Mouse (Mus musculus): ENCODE measurements around the gene Adamtsl1. TPM values are rescaled to one million over a fixed set of nuclear protein-coding genes. Genes with fewer than 3 reads are reported as not detected.

The Adamtsl1 gene
- polyA plus RNA-seq, 1 experiment, result 6.3 TPM

GRCm38 (mm10) chr4:86385121-86385520 is 871.1 kb downstream of the Adamtsl1 start:
- DNase-seq (ENCODE audit: low read depth), result no peak
- no peak for TF ChIP-seq POLR2A (IDR thresholded peaks at IDR 0.05; ENCODE audit: borderline replicate concordance, extremely low read depth, insufficient read depth, insufficient read length, poor library complexity, severe bottlenecking)
- TF ChIP-seq CTCF (IDR thresholded peaks at IDR 0.05; ENCODE audit: borderline replicate concordance, extremely low read depth, insufficient read depth, insufficient read length), result no peak

DNA sequence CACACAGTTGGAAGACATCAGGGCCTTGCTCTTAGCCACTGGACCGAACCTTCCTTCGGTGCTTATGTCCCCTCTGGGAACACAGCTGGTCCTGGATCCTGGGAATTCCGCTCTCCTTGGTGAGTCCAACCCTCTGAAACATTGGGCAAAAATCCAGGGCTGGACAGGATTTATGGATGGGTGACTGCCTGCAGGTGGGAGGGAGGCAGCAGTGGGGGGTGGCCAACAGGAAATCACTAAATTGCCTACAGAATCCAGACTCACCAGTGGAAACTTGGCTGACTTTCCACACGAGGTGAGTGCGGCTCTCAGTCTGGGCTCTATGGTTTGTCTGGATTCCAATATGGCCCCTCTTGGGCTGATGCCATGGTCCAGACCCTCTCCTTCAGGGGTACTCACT is 874.5 kb downstream of the Adamtsl1 start:
- DNase-seq (ENCODE audit: low read depth), result no peak

GRCm38 (mm10) chr4:86391176-86391575 is 877.2 kb downstream of the Adamtsl1 start:
- DNase-seq (ENCODE audit: low read depth), result no peak
- TF ChIP-seq POLR2A (IDR thresholded peaks at IDR 0.05; ENCODE audit: borderline replicate concordance, extremely low read depth, insufficient read depth, insufficient read length, poor library complexity, severe bottlenecking) (no peak), CTCF (IDR thresholded peaks at IDR 0.05; ENCODE audit: borderline replicate concordance, extremely low read depth, insufficient read depth, insufficient read length) (no peak)

More for the DNA sequence above, 874.5 kb downstream of the Adamtsl1 start:
- TF ChIP-seq CTCF (IDR thresholded peaks at IDR 0.05; ENCODE audit: borderline replicate concordance, extremely low read depth, insufficient read depth, insufficient read length), result no peak
- TF ChIP-seq POLR2A (IDR thresholded peaks at IDR 0.05; ENCODE audit: borderline replicate concordance, extremely low read depth, insufficient read depth, insufficient read length, poor library complexity, severe bottlenecking), result no peak

DNA sequence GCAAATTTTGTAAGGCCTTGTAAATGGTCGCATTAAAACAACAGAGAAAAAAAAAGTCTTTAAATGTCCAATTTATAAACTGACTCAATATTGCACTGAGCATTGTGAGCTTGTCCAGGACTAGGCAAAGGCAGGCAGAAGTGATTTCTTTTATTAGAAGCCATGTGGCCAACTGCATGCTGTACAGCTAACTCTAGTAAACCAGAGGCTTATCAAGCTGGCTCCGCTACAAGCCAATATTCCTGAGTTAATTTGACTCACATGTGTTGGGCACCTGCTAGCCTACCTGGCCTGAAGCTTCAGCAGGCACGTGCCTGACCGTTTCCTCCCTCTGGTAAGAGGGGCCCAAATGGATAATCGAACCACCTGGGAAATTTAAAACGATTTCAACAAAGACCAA is 881.7 kb downstream of the Adamtsl1 start:
- no peak for DNase-seq (ENCODE audit: low read depth)
- TF ChIP-seq POLR2A (IDR thresholded peaks at IDR 0.05; ENCODE audit: borderline replicate concordance, extremely low read depth, insufficient read depth, insufficient read length, poor library complexity, severe bottlenecking), result no peak
- no peak for TF ChIP-seq CTCF (IDR thresholded peaks at IDR 0.05; ENCODE audit: borderline replicate concordance, extremely low read depth, insufficient read depth, insufficient read length)

DNA sequence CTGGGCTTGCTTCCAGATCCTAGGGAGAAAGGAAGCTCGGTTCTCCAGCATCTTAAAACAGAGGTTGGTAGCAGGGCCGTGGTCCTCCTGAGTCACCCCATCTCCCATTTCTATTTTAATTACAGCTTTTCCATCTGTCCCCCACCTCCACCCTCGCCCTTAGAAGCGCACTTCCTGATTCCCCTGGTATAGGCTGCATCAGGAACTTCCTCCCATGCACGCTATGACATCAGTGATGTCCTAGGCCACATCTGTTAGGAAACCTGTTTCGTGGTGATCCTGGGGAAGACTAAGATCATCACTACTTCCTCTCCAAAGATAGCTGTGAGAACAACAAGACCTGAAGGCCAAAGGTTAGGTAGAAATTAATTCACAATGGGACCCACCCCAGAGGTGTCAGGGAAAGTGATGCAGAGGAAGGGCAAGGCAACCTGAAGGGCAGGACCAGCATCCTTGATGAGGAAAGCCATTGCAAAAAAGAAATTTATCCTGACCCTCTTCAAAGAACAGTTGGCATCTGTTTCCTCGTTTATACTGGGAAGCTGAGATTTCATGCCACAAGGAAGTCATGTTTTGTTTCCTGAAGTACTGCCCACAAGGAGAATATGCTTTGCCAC is 882.8 kb downstream of the Adamtsl1 start:
- TF ChIP-seq POLR2A (IDR thresholded peaks at IDR 0.05; ENCODE audit: borderline replicate concordance, extremely low read depth, insufficient read depth, insufficient read length, poor library complexity, severe bottlenecking), result no peak
- no peak for DNase-seq (ENCODE audit: low read depth)

- no peak for DNase-seq (ENCODE audit: low read depth)
- no peak for TF ChIP-seq CTCF (IDR thresholded peaks at IDR 0.05; ENCODE audit: borderline replicate concordance, extremely low read depth, insufficient read depth, insufficient read length)
- TF ChIP-seq POLR2A (IDR thresholded peaks at IDR 0.05; ENCODE audit: borderline replicate concordance, extremely low read depth, insufficient read depth, insufficient read length, poor library complexity, severe bottlenecking), result no peak
Observed at GRCm38 (mm10) chr4:86397470-86397869, 883.5 kb downstream of the Adamtsl1 start.

DNA sequence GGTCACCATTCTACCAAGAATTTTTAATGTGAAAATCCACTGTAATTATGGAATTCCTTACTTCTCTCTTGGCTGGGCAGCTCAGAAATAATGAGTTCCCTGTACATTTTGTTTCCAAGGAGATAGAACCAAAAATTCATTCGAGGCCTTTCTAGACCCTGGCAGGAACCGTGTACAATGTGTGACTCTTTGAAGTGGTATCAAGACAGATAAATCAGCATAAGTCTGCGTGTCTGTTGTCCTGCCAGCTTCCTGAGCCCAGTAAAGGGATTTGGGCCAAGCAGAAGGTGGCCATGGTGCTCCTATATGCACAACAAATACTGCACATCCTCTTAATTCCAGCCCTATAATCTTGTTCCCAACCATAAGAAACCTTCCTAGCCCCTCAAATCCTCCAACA is 887.1 kb downstream of the Adamtsl1 start:
- DNase-seq (ENCODE audit: low read depth), result peak; percentile 30
- TF ChIP-seq POLR2A (IDR thresholded peaks at IDR 0.05; ENCODE audit: borderline replicate concordance, extremely low read depth, insufficient read depth, insufficient read length, poor library complexity, severe bottlenecking) (no peak), CTCF (IDR thresholded peaks at IDR 0.05; ENCODE audit: borderline replicate concordance, extremely low read depth, insufficient read depth, insufficient read length) (no peak)

GRCm38 (mm10) chr4:86406501-86407199 is 892.7 kb downstream of the Adamtsl1 start:
- DNase-seq (ENCODE audit: low read depth), result no peak
- no peak for TF ChIP-seq POLR2A (IDR thresholded peaks at IDR 0.05; ENCODE audit: borderline replicate concordance, extremely low read depth, insufficient read depth, insufficient read length, poor library complexity, severe bottlenecking)
- TF ChIP-seq CTCF (IDR thresholded peaks at IDR 0.05; ENCODE audit: borderline replicate concordance, extremely low read depth, insufficient read depth, insufficient read length), result no peak

GRCm38 (mm10) chr4:86407200-86407527 is 893.2 kb downstream of the Adamtsl1 start:
- TF ChIP-seq POLR2A (IDR thresholded peaks at IDR 0.05; ENCODE audit: borderline replicate concordance, extremely low read depth, insufficient read depth, insufficient read length, poor library complexity, severe bottlenecking), result no peak
- no peak for TF ChIP-seq CTCF (IDR thresholded peaks at IDR 0.05; ENCODE audit: borderline replicate concordance, extremely low read depth, insufficient read depth, insufficient read length)
- DNase-seq (ENCODE audit: low read depth), result no peak

DNA sequence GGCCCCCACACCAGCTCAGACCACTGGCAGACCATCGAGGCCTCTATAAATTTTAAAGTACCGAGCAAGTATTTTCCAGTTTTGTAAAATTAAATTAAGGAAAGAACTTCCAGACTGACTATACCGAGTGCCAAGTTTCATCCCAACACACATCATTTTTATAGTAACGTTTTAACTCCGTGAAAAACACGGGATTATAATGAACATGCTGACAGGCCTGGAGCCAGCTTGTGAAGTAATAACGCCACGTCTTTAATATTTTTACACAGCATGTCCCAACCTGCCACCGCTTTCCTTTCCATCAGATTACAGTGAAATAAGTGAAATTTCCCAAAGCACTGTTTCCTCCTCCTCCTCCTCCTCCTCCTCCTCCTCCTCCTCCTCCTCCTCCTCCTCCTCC is 894.4 kb downstream of the Adamtsl1 start:
- no peak for DNase-seq (ENCODE audit: low read depth)
- no peak for TF ChIP-seq POLR2A (IDR thresholded peaks at IDR 0.05; ENCODE audit: borderline replicate concordance, extremely low read depth, insufficient read depth, insufficient read length, poor library complexity, severe bottlenecking)
- TF ChIP-seq CTCF (IDR thresholded peaks at IDR 0.05; ENCODE audit: borderline replicate concordance, extremely low read depth, insufficient read depth, insufficient read length), result no peak

GRCm38 (mm10) chr4:86410946-86411345 is 897.0 kb downstream of the Adamtsl1 start:
- no peak for DNase-seq (ENCODE audit: low read depth)
- TF ChIP-seq POLR2A (IDR thresholded peaks at IDR 0.05; ENCODE audit: borderline replicate concordance, extremely low read depth, insufficient read depth, insufficient read length, poor library complexity, severe bottlenecking) (no peak), CTCF (IDR thresholded peaks at IDR 0.05; ENCODE audit: borderline replicate concordance, extremely low read depth, insufficient read depth, insufficient read length) (no peak)

DNA sequence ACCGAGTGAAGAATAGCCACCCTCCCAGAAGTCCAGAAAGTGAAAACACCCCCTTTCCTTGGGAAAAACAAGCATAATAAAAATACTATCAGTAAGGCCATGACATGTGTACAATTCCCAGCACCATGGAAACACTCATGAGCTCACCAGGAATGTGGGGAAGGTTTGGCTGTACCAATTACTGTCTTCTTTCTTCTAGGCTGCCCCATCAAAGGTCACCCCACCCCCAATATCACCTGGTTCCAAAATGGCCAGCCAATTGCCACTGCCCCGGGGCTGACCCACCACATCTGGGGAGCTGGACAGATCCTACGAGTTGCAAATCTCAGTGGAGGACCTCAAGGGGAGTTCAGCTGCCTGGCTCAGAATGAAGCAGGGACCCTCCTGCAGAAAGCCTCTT is 899.4 kb downstream of the Adamtsl1 start:
- TF ChIP-seq CTCF (IDR thresholded peaks at IDR 0.05; ENCODE audit: borderline replicate concordance, extremely low read depth, insufficient read depth, insufficient read length) (no peak), POLR2A (IDR thresholded peaks at IDR 0.05; ENCODE audit: borderline replicate concordance, extremely low read depth, insufficient read depth, insufficient read length, poor library complexity, severe bottlenecking) (no peak)
- no peak for DNase-seq (ENCODE audit: low read depth)

All from brain, embryonic 14.5 days (tissue).